Mouse (Mus musculus) hindbrain, embryonic 14.5 days (tissue): Measurements from ENCODE around the gene Adipoq. TPM values are rescaled to one million over a fixed set of nuclear protein-coding genes. Genes with fewer than 3 reads are reported as not detected.

Source experiments
- ATAC-seq: fragments of 200-750 bp; cut with Nextera tagmentation; 2 replicates; pipeline ENCODE4 v1.8.0; 2017; ENCODE audit warnings: moderate number of reproducible peaks, mild to moderate bottlenecking, moderate TSS enrichment, moderate library complexity; ENCODE audit not compliant: low FRiP score
- DNase-seq: peaks from one replicate; pipeline ENCODE4 v3.0.0-alpha.2; 2015; ENCODE audit warnings: low spot score
- H3K27ac ChIP-seq: fragments of 300-500 bp; sonication (generic); 2 replicates; pipeline ENCODE4 v1.5.1; 2014; ENCODE audit warnings: mild to moderate bottlenecking, moderate library complexity
- H3K27me3 ChIP-seq: fragments of 300-500 bp; sonication (generic); 2 replicates; pipeline ENCODE4 v1.6.1; 2014; ENCODE audit warnings: mild to moderate bottlenecking, low read length, mixed read lengths; ENCODE audit not compliant: control insufficient read depth, insufficient read depth
- H3K36me3 ChIP-seq: fragments of 300-500 bp; sonication (generic); replicated peaks from 2 replicates; pipeline ENCODE4 v1.6.1; 2014; ENCODE audit not compliant: control insufficient read depth, insufficient read depth
- H3K4me1 ChIP-seq: fragments of 300-500 bp; sonication (generic); replicated peaks from 2 replicates; pipeline ENCODE4 v1.6.1; 2014; ENCODE audit warnings: antibody characterized with exemption, low read length, mixed read lengths; ENCODE audit not compliant: control insufficient read depth, insufficient read depth
- H3K4me2 ChIP-seq: fragments of 300-500 bp; sonication (generic); replicated peaks from 2 replicates; pipeline ENCODE4 v1.6.1; 2014; ENCODE audit warnings: mild to moderate bottlenecking, moderate library complexity
- H3K4me3 ChIP-seq: fragments of 300-500 bp; sonication (generic); replicated peaks from 2 replicates; pipeline ENCODE4 v1.5.1; 2014; ENCODE audit warnings: mild to moderate bottlenecking, low read length
- H3K9ac ChIP-seq: fragments of 300-500 bp; sonication (generic); 2 replicates; pipeline ENCODE4 v1.6.1; 2014
- H3K9me3 ChIP-seq: fragments of 300-500 bp; sonication (generic); 2 replicates; pipeline ENCODE4 v1.6.1; 2016; ENCODE audit warnings: low read length; ENCODE audit not compliant: control insufficient read depth
- WGBS: fragments of 180-500 bp; shearing (Covaris S2); extraction: QIAGEN DNeasy Blood & Tissue Kit; methylation state at CpG from one replicate; pipeline ENCODE4 v1.1.7; 2014; 5-methylcytosine and 5-hydroxymethylcytosine counted together
- polyA plus RNA-seq: library from polyadenylated mRNA; unstranded; fragments of >200 nt; fragmentation: Nextera tagmentation; extraction: Ambion mirVana; gene quantifications from 2 replicates; pipeline ENCODE4 v1.2.1, GENCODE M21; 2014

Adipoq gene
- polyA plus RNA-seq, 1 experiment from 2014 or later, result not detected

- WGBS, result 87% methylated on average over 8 of the region's 8 CpGs
- ATAC-seq, result no peak
- H3K27me3 ChIP-seq, result no peaks in the 10 kb centered on the region
These were observed 3.1 kb downstream of the Adipoq start for GRCm38 (mm10) chr16:23149396-23149795.

GRCm38 (mm10) chr16:23151423-23151822 lies 5.1 kb downstream of the Adipoq start:
- ATAC-seq (no peak), DNase-seq (peak; percentile 48)
- H3K27me3 ChIP-seq, result no peaks in the 10 kb centered on the region
- H3K4me3 ChIP-seq, result no peak overlapping the region
- no peak overlapping the region for H3K9ac ChIP-seq
- no peak overlapping the region for H3K4me2 ChIP-seq
- H3K27ac ChIP-seq, result no peak overlapping the region
- no peaks in the 10 kb centered on the region for H3K9me3 ChIP-seq
- 35% methylated on average over 2 of the region's 2 CpGs for WGBS
- no peaks in the 10 kb centered on the region for H3K4me1 ChIP-seq
- no peaks in the 10 kb centered on the region for H3K36me3 ChIP-seq

More at GRCm38 (mm10) chr16:23149396-23149795, 3.1 kb downstream of the Adipoq start:
- Histone ChIP-seq H3K4me2 (no peak overlapping the region), H3K9me3 (no peaks in the 10 kb centered on the region), H3K36me3 (no peaks in the 10 kb centered on the region), H3K4me3 (no peak overlapping the region), H3K9ac (no peak overlapping the region), H3K27ac (no peak overlapping the region), H3K4me1 (no peaks in the 10 kb centered on the region)
- no peak for DNase-seq

GRCm38 (mm10) chr16:23154261-23154660 lies 7.9 kb downstream of the Adipoq start:
- Histone ChIP-seq H3K27ac (no peak overlapping the region), H3K27me3 (no peaks in the 10 kb centered on the region)
- 87% methylated on average over 5 of the region's 5 CpGs for WGBS

GRCm38 (mm10) chr16:23157013-23157412 lies 10.7 kb downstream of the Adipoq start:
- WGBS, result 95% methylated on average over 13 of the region's 13 CpGs
- H3K27me3 ChIP-seq, result no peaks in the 10 kb centered on the region

More at GRCm38 (mm10) chr16:23154261-23154660, 7.9 kb downstream of the Adipoq start:
- DNase-seq (no peak), ATAC-seq (no peak)
- H3K4me1 ChIP-seq, result no peaks in the 10 kb centered on the region
- H3K36me3 ChIP-seq, result no peaks in the 10 kb centered on the region
- no peak overlapping the region for H3K4me2 ChIP-seq
- H3K9ac ChIP-seq, result no peak overlapping the region
- no peak overlapping the region for H3K4me3 ChIP-seq
- H3K9me3 ChIP-seq, result no peaks in the 10 kb centered on the region

GRCm38 (mm10) chr16:23158292-23158691 lies 12.0 kb downstream of the Adipoq start:
- DNase-seq (no peak), ATAC-seq (no peak)
- Histone ChIP-seq H3K27ac (no peak overlapping the region), H3K27me3 (no peaks in the 10 kb centered on the region), H3K4me2 (no peak overlapping the region), H3K9me3 (no peaks in the 10 kb centered on the region), H3K36me3 (no peaks in the 10 kb centered on the region), H3K9ac (no peak overlapping the region), H3K4me3 (no peak overlapping the region), H3K4me1 (no peaks in the 10 kb centered on the region)
- WGBS, result 90% methylated on average over 7 of the region's 7 CpGs

More at GRCm38 (mm10) chr16:23157013-23157412, 10.7 kb downstream of the Adipoq start:
- Histone ChIP-seq H3K27ac (no peak overlapping the region), H3K4me1 (no peaks in the 10 kb centered on the region), H3K36me3 (no peaks in the 10 kb centered on the region), H3K4me2 (no peak overlapping the region), H3K9me3 (no peaks in the 10 kb centered on the region), H3K9ac (no peak overlapping the region), H3K4me3 (no peak overlapping the region)
- no peak for ATAC-seq
- no peak for DNase-seq

- H3K9me3 ChIP-seq, result no peaks in the 10 kb centered on the region
- no peak overlapping the region for H3K9ac ChIP-seq
- no peak overlapping the region for H3K27ac ChIP-seq
- no peak for ATAC-seq
- no peak overlapping the region for H3K4me2 ChIP-seq
- no peaks in the 10 kb centered on the region for H3K27me3 ChIP-seq
- no peaks in the 10 kb centered on the region for H3K4me1 ChIP-seq
- DNase-seq, result no peak
- H3K36me3 ChIP-seq, result no peaks in the 10 kb centered on the region
- H3K4me3 ChIP-seq, result no peak overlapping the region
- WGBS, result 63% methylated on average over 2 of the region's 2 CpGs
These were observed 12.6 kb downstream of the Adipoq start for GRCm38 (mm10) chr16:23158957-23159356.

GRCm38 (mm10) chr16:23159749-23160148 lies 13.4 kb downstream of the Adipoq start:
- DNase-seq (no peak), ATAC-seq (no peak)
- no peaks in the 10 kb centered on the region for H3K36me3 ChIP-seq
- H3K9ac ChIP-seq, result no peak overlapping the region
- H3K27ac ChIP-seq, result no peak overlapping the region
- no peak overlapping the region for H3K4me3 ChIP-seq
- no peak overlapping the region for H3K4me2 ChIP-seq
- WGBS, result 84% methylated on average over 2 of the region's 2 CpGs
- no peaks in the 10 kb centered on the region for H3K27me3 ChIP-seq
- no peaks in the 10 kb centered on the region for H3K9me3 ChIP-seq
- H3K4me1 ChIP-seq, result no peaks in the 10 kb centered on the region

GRCm38 (mm10) chr16:23162116-23162515 lies 15.8 kb downstream of the Adipoq start:
- Histone ChIP-seq H3K4me3 (no peak overlapping the region), H3K4me1 (no peaks in the 10 kb centered on the region), H3K9me3 (no peaks in the 10 kb centered on the region), H3K9ac (no peak overlapping the region), H3K27ac (no peak overlapping the region), H3K27me3 (no peaks in the 10 kb centered on the region), H3K4me2 (no peak overlapping the region), H3K36me3 (no peaks in the 10 kb centered on the region)
- ATAC-seq (no peak), DNase-seq (no peak)
- 91% methylated on average over 3 of the region's 3 CpGs for WGBS

GRCm38 (mm10) chr16:23164443-23164842 lies 18.1 kb downstream of the Adipoq start:
- Histone ChIP-seq H3K4me1 (no peaks in the 10 kb centered on the region), H3K27me3 (no peaks in the 10 kb centered on the region), H3K4me3 (no peak overlapping the region), H3K36me3 (no peaks in the 10 kb centered on the region), H3K9ac (no peak overlapping the region), H3K9me3 (no peaks in the 10 kb centered on the region), H3K27ac (no peak overlapping the region), H3K4me2 (no peak overlapping the region)
- ATAC-seq, result no peak
- 74% methylated on average over 6 of the region's 6 CpGs for WGBS
- no peak for DNase-seq

GRCm38 (mm10) chr16:23165441-23165840 lies 19.1 kb downstream of the Adipoq start:
- no peaks in the 10 kb centered on the region for H3K27me3 ChIP-seq
- H3K4me2 ChIP-seq, result no peak overlapping the region
- H3K36me3 ChIP-seq, result no peaks in the 10 kb centered on the region
- no peak overlapping the region for H3K9ac ChIP-seq
- ATAC-seq, result no peak
- H3K4me3 ChIP-seq, result no peak overlapping the region
- no peaks in the 10 kb centered on the region for H3K4me1 ChIP-seq
- DNase-seq, result no peak
- WGBS, result 74% methylated on average over 9 of the region's 9 CpGs
- H3K27ac ChIP-seq, result no peak overlapping the region
- H3K9me3 ChIP-seq, result no peaks in the 10 kb centered on the region
